Mouse (Mus musculus) layer of hippocampus, postnatal 10 days (tissue): Measurements from ENCODE around the gene Klk12. TPM values are rescaled to one million over a fixed set of nuclear protein-coding genes. Genes with fewer than 3 reads are reported as not detected.

Experiments used
- DNase-seq, 2 experiments: peaks; one replicate each; pipeline ENCODE4 v3.0.0; 2021; ENCODE audit warnings: low spot score in 2 of 2
- long read RNA-seq: library from polyadenylated mRNA; stranded (forward); transcript quantifications from one replicate; pipeline ENCODE4 v2.0.0, GENCODE M21; 2023
- total RNA-seq, 2 experiments: library from RNA; stranded (reverse); gene quantifications; 2 replicates each; pipeline ENCODE4 v1.2.3; 2021

Klk12 gene
- not detected for total RNA-seq
- long read RNA-seq: 0 reads

- DNase-seq: no peak
Observed at GRCm38 (mm10) chr7:43768597-43768996, at the start of gene Klk12. Gene Klk12 (plus strand): TSS chr7:43768897.

GRCm38 (mm10) chr7:43747788-43748187, 20.9 kb upstream of the Klk12 start:
- DNase-seq: no peak

- no peak for DNase-seq
Observed at GRCm38 (mm10) chr7:43752806-43753205, 15.9 kb upstream of the Klk12 start.

- no peak for DNase-seq
Observed at GRCm38 (mm10) chr7:43766484-43766883, 2.2 kb upstream of the Klk12 start.

GRCm38 (mm10) chr7:43769636-43770035, 939 bp downstream of the Klk12 start:
- peak in 1 of 2 experiments; percentile 4 for DNase-seq

- peak in 1 of 2 experiments; percentile 5 for DNase-seq
Observed at GRCm38 (mm10) chr7:43770701-43771100, 2.0 kb downstream of the Klk12 start.

- DNase-seq: peak in 1 of 2 experiments; percentile 4
Observed at GRCm38 (mm10) chr7:43771916-43772315, 3.2 kb downstream of the Klk12 start.

- DNase-seq: peak in 1 of 2 experiments; percentile 6
Observed at GRCm38 (mm10) chr7:43772901-43773300, 4.2 kb downstream of the Klk12 start.

GRCm38 (mm10) chr7:43774364-43774763, 5.7 kb downstream of the Klk12 start, which contains the start of gene Klk11:
Gene Klk11 (plus strand): TSS chr7:43774604.
- peak in 1 of 2 experiments; percentile 3 for DNase-seq

- peak in 1 of 2 experiments; percentile 5 for DNase-seq
Observed at GRCm38 (mm10) chr7:43774802-43775201, 6.1 kb downstream of the Klk12 start.

- peak in 1 of 2 experiments; percentile 5 for DNase-seq
Observed at GRCm38 (mm10) chr7:43775311-43776057, 6.8 kb downstream of the Klk12 start.

- no peak for DNase-seq
Observed at GRCm38 (mm10) chr7:43776506-43776905, 7.8 kb downstream of the Klk12 start.

GRCm38 (mm10) chr7:43777423-43777822, 8.7 kb downstream of the Klk12 start:
- DNase-seq: no peak

- DNase-seq: peak in 1 of 2 experiments; percentile 0
Observed at GRCm38 (mm10) chr7:43778176-43778970, 9.7 kb downstream of the Klk12 start.

GRCm38 (mm10) chr7:43780241-43780640, 11.5 kb downstream of the Klk12 start:
- DNase-seq: no peak

GRCm38 (mm10) chr7:43780746-43781145, 12.0 kb downstream of the Klk12 start, which contains the start of gene Klk10:
Gene Klk10 (plus strand): TSS chr7:43781035.
- DNase-seq: no peak

- no peak for DNase-seq
Observed at GRCm38 (mm10) chr7:43781541-43781940, 12.8 kb downstream of the Klk12 start.

GRCm38 (mm10) chr7:43782275-43783265, 13.9 kb downstream of the Klk12 start:
- peak; percentile 83 for DNase-seq

- DNase-seq: no peak
Observed at GRCm38 (mm10) chr7:43785286-43785685, 16.6 kb downstream of the Klk12 start.

GRCm38 (mm10) chr7:43788096-43788495, 19.4 kb downstream of the Klk12 start:
- no peak for DNase-seq

GRCm38 (mm10) chr7:43789295-43789694, 20.6 kb downstream of the Klk12 start:
- no peak for DNase-seq
